Mouse (Mus musculus) splenic B cell, adult 2 months (primary cell): ENCODE measurements at regions not wholly inside any gene's neighbourhood (a gene's known extent, or its start where the extent isn't known, plus 50 kb on each side); places are given as distances from the start of the nearest gene placed in this dataset.
A peak's percentile ranks its signal among the peaks of the same experiment; 100 is the strongest.

Experiments
- DNase-seq: peaks from one replicate; pipeline ENCODE4 v3.0.0-alpha.2; 2011; ENCODE audit warnings: low read depth, low spot score
- H3K27me3 ChIP-seq: 2 replicates; pipeline ENCODE4 v1.6.1; 2012; ENCODE audit warnings: mild to moderate bottlenecking, low read length, moderate library complexity, mixed read lengths; ENCODE audit not compliant: control insufficient read depth, poor library complexity, insufficient read depth, severe bottlenecking
- H3K36me3 ChIP-seq: 2 replicates; pipeline ENCODE4 v1.6.1; 2012; ENCODE audit warnings: mild to moderate bottlenecking, low read length, moderate library complexity, mixed read lengths; ENCODE audit not compliant: control insufficient read depth, poor library complexity, insufficient read depth, severe bottlenecking

GRCm38 (mm10) chr4:75130757-75131156 lies 147.3 kb downstream of the Dmac1 start:
- no peaks in the 10 kb centered on the region for H3K27me3 ChIP-seq
- no peak for DNase-seq
- no peaks in the 10 kb centered on the region for H3K36me3 ChIP-seq

GRCm38 (mm10) chr4:75115887-75116286 lies 162.2 kb downstream of the Dmac1 start:
- no peak for DNase-seq
- Histone ChIP-seq H3K36me3 (no peaks in the 10 kb centered on the region), H3K27me3 (no peaks in the 10 kb centered on the region)

GRCm38 (mm10) chr4:75115346-75115745 lies 162.8 kb downstream of the Dmac1 start:
- Histone ChIP-seq H3K27me3 (no peaks in the 10 kb centered on the region), H3K36me3 (no peaks in the 10 kb centered on the region)
- no peak for DNase-seq

GRCm38 (mm10) chr4:75065782-75066181 lies 212.3 kb downstream of the Dmac1 start:
- Histone ChIP-seq H3K36me3 (no peaks in the 10 kb centered on the region), H3K27me3 (no peaks in the 10 kb centered on the region)
- no peak for DNase-seq

- no peaks in the 10 kb centered on the region for H3K27me3 ChIP-seq
- peak; percentile 48 for DNase-seq
These were observed 214.8 kb downstream of the Dmac1 start for GRCm38 (mm10) chr4:75063275-75063674.

GRCm38 (mm10) chr4:75043510-75043909 lies 234.6 kb downstream of the Dmac1 start:
- no peak for DNase-seq
- H3K27me3 ChIP-seq: no peaks in the 10 kb centered on the region; the same call in 1 of the 2 replicates
- no peaks in the 10 kb centered on the region for H3K36me3 ChIP-seq

More at GRCm38 (mm10) chr4:75063275-75063674, 214.8 kb downstream of the Dmac1 start:
- no peaks in the 10 kb centered on the region for H3K36me3 ChIP-seq

- H3K27me3 ChIP-seq: no peaks in the 10 kb centered on the region; the same call in 1 of the 2 replicates
- DNase-seq: no peak
- H3K36me3 ChIP-seq: no peaks in the 10 kb centered on the region
These were observed 235.5 kb downstream of the Dmac1 start for GRCm38 (mm10) chr4:75042640-75043039.

- no peak for DNase-seq
- Histone ChIP-seq H3K27me3 (no peaks in the 10 kb centered on the region; the same call in 1 of the 2 replicates), H3K36me3 (no peaks in the 10 kb centered on the region)
These were observed 236.1 kb downstream of the Dmac1 start for GRCm38 (mm10) chr4:75041930-75042579.
